In the genomic region with DNA sequence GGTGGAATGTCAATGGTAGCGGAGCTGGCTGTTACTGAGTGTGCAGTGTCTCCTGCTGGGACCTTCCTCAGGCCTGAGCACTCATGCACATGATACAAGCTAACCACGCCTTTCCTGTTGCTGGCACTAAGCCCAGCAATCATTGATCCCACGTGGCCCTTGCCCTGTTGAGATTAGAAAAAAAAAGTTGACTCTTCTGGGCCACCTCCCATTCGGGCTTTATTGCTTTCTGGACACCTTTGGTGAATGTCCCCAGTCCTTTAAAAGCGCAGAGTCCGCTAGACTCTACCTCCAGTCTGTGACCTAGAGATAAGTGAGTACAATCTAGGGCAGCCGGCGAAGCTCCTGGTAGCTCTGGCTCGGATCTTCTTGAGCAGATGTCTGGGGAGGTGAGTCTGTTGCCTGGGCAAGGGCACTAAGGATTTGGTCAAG, we compare ENCODE assay signal across 8 mouse cellular contexts. TPM values are rescaled to one million over a fixed set of nuclear protein-coding genes. Genes with fewer than 3 reads are reported as not detected.
A peak's percentile ranks its signal among the peaks of the same experiment; 100 is the strongest.
DNase-seq lines count a peak whose midpoint lies in the region; ATAC-seq lines count a peak whose summit lies in the region.

A gene (plus strand): TSS at position 222 of the 432 bp plus-strand sequence.

- no peaks in the 10 kb centered on the region for H3K27me3 ChIP-seq in heart, embryonic 16.5 days (ENCODE audit: control insufficient read depth, insufficient read depth, low read length)
- 0 out of 2 replicates have a peak, but pooled peaks cover 5% of the 10 kb centered on the region for H3K27me3 ChIP-seq in liver, embryonic 12.5 days (replicated peaks)

- no peak within 1 kb of the TSS for H3K4me2 ChIP-seq in heart, embryonic 16.5 days (ENCODE audit: low read depth, low read length)
- H3K4me2 ChIP-seq in liver, embryonic 12.5 days, result peak within 1 kb of the TSS; percentile 59

- WGBS in heart, embryonic 16.5 days, result 39% methylated on average over 9 of the region's 9 CpGs
- WGBS in liver, embryonic 12.5 days (ENCODE audit: insufficient replicate concordance), result 13% methylated on average over 9 of the region's 9 CpGs

- DNase-seq in cerebellum, adult 18-20 months, result peak; percentile 22 to 32
- no peak for DNase-seq in cerebellum, adult 11 months
- peak; percentile 15 for DNase-seq in brain, adult 2 months (ENCODE audit: low read depth, low spot score)
- peak; percentile 40 to 57 for DNase-seq in spleen, postnatal 14 days (ENCODE audit: low spot score in 2 of 2)
- DNase-seq in frontal cortex, adult 2 months (ENCODE audit: extremely low spot score in 1 of 2, low spot score in 1 of 2), result no peak
- no peak for DNase-seq in right cerebral cortex, postnatal 36 days (ENCODE audit: low spot score in 2 of 2)

- peak; percentile 88 for ATAC-seq in heart, embryonic 16.5 days (replicated peaks; ENCODE audit: extremely low read depth, insufficient read depth, low FRiP score)
- ATAC-seq in liver, embryonic 12.5 days, result peak; percentile 87

- no peak within 1 kb of the TSS for H3K9ac ChIP-seq in heart, embryonic 16.5 days (ENCODE audit: low read length)
- H3K9ac ChIP-seq in liver, embryonic 12.5 days, result peak within 1 kb of the TSS; percentile 47; the same call in 1 of the 2 replicates

- H3K9me3 ChIP-seq in heart, embryonic 16.5 days (replicated peaks; ENCODE audit: control insufficient read depth, low read length), result no peaks in the 10 kb centered on the region
- no peaks in the 10 kb centered on the region for H3K9me3 ChIP-seq in liver, embryonic 12.5 days (replicated peaks)

- H3K36me3 ChIP-seq in heart, embryonic 16.5 days (ENCODE audit: control insufficient read depth, insufficient read depth), result no peaks in the 10 kb centered on the region
- no peaks in the 10 kb centered on the region for H3K36me3 ChIP-seq in liver, embryonic 12.5 days

- peaks cover 8% of the 10 kb centered on the region; the same call in 1 of the 2 replicates for H3K4me1 ChIP-seq in heart, embryonic 16.5 days (ENCODE audit: control insufficient read depth, insufficient read depth, low read length)
- peaks cover 70% of the 10 kb centered on the region for H3K4me1 ChIP-seq in liver, embryonic 12.5 days

- no peak within 1 kb of the TSS for H3K27ac ChIP-seq in heart, embryonic 16.5 days (ENCODE audit: low read length)
- peak within 1 kb of the TSS; percentile 92 for H3K27ac ChIP-seq in liver, embryonic 12.5 days

- H3K4me3 ChIP-seq in heart, embryonic 16.5 days (ENCODE audit: low read length), result no peak within 1 kb of the TSS
- H3K4me3 ChIP-seq in liver, embryonic 12.5 days, result peak within 1 kb of the TSS; percentile 1; the same call in 1 of the 2 replicates

RNA-seq across cellular contexts. Expression of the gene that starts here (rescaled TPM):
- 0.83 and 1.00 TPM in 2 replicates for polyA plus RNA-seq in heart, embryonic 16.5 days (2015; fragmentation: Nextera tagmentation; extraction: Ambion mirVana)
- 2.4 and 2.6 TPM in 2 replicates for polyA plus RNA-seq in liver, embryonic 12.5 days (2016; fragmentation: Nextera tagmentation; extraction: Ambion mirVana)
- 0.32 TPM in 1 of 2 replicates, not detected in the other for polyA plus RNA-seq in frontal cortex, adult 2 months (2012; rRNA removed)

Comparison
In these comparisons a context has a peak if more than half of its experiments do, and no peak if none do; other contexts are left out.
1. DNase-seq: peak in cerebellum, adult 18-20 months (2 of 2), brain, adult 2 months (single experiment) and spleen, postnatal 14 days (2 of 2); none in cerebellum, adult 11 months (single experiment), frontal cortex, adult 2 months (0 of 2) and right cerebral cortex, postnatal 36 days (0 of 2).
2. Peak in ATAC-seq in heart, embryonic 16.5 days; RNA of the gene not detected or under 1 TPM.